Mouse (Mus musculus): ENCODE measurements around the gene Icmt.

Icmt gene

DNA sequence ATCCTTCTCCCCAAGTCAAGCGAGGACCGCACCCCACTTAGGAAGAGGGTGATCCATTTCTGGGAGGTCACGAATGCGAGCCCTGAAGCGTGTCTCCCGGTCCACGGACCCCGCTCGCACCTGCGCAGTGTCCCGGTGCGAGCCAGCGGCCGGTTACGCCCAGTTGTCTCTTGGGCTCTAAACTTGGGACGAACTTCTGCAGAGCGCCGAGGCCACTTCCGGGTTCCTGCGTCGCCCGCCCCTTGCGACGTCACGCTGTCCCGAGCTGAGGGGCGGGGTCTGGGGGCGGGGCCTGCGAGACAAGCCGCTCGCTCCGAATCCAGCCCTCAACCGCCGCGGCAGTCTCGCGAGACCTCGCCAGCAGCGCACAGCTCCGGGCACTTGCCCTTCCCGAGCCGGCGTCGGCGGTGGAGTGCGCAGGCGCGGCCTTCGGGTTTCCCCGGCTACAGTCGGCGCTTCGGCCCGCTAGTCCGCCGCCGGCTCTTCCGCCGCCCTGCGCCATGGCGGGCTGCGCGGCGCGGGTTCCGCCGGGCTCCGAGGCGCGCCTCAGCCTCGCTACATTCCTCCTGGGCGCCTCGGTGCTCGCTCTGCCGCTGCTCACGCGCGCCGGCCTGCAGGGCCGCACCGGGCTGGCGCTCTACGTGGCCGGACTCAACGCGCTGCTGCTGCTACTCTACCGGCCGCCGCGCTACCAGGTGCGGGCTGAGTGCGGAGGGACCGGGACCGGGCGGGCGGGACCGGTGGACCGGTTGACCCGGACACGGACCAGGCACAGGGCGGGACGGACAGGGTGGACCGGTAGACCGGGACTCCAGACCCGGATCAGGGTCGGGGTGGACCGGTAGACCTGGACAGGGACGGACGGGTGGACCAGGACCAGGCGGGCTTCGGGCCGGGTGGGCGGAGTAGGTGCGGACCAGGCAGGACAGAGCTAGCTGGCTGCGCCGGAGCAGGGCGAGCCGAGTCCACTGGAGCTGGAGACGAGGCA is at the start of gene Icmt:
Gene Icmt (plus strand): TSS at position 354 of the 988 bp plus-strand sequence.
- peak; percentile 99 for DNase-seq (ENCODE audit: low read depth)

DNA sequence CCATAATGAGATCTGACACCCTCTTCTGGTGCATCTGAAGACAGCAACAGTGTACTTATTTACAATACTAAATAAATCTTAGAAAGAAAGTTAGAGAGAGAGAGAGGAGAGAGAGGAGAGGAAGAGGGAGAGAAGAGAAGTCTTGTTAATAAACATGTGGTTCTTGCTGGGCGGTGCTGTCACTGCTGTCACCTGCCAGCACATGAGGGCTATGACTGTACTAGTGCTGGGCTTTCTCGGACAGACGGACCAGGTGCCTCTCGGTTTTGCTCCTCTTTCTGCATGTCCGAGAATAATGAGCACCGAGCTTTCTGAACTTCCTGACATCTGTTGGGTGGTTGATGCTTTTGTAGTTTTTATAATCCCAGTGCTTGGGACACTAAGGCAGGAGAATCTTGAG is 46.4 kb upstream of the Icmt start:
- DNase-seq (ENCODE audit: low read depth), result no peak

DNA sequence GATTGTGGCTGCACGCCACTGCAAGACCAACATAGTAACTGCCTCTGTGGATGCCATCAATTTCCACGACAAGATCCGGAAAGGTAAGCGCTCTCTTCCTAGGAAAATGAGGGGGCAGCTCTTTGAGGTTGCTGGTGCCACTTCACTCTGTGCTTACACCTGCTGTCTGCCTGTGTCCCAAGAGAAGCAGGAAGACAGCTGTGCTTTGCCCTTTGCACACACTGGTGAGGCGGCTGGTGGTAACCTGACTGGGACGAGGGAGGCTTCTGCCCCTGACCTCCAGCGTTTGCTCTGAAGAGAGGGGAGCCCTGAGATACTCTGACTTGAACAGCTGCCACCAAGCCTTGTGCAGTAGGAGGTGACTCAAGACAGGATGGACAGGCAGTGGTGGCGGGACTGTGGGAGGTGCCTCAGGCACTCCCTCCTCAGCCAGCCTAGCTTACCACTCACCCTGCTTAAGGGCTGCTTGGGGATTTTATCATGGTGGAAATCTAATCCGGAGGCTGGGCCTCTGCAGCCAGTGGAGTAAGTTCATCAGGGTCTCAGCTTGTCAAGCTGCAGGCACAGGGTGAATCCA is 43.8 kb upstream of the Icmt start:
- DNase-seq (ENCODE audit: low read depth), result no peak

DNA sequence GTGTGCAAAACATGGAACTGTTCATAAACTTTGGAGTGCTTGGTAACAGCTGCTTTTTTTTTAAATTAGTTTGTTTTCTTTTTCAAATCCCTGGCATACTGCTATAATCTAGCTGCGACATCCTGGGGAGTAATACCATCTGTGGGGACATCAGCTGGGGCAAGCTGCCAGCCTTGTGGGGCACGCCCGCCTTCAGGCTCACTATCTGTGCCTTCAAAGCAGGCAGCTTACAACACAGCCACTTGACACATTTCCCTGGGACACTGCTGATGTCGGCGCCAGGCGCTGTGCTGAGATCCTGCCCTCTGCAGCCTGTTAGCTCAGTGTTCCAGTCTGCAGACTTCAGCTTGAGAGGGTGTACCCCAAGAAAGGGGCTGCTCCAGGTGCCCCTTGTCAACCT is 40.0 kb upstream of the Icmt start:
- no peak for DNase-seq (ENCODE audit: low read depth)

DNA sequence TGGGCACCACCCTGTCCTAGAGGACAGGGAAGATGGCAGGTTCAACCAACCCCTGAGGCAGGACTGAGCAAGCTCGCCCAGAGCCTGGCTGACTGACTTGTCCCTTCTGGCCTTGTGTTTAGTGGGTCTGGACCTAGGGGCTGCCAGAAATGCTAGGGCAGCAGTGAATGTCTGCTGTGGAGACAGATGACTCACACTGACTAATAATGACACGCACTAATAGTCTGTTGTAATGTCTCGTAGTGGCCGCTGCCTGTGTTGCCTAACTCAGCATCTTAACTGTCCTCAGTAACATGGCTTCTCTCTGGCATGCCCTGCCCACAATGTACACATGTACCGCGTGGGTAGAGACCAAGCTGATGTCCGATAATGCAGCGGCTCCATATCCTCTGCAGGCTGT is 36.6 kb upstream of the Icmt start:
- DNase-seq (ENCODE audit: low read depth), result no peak

DNA sequence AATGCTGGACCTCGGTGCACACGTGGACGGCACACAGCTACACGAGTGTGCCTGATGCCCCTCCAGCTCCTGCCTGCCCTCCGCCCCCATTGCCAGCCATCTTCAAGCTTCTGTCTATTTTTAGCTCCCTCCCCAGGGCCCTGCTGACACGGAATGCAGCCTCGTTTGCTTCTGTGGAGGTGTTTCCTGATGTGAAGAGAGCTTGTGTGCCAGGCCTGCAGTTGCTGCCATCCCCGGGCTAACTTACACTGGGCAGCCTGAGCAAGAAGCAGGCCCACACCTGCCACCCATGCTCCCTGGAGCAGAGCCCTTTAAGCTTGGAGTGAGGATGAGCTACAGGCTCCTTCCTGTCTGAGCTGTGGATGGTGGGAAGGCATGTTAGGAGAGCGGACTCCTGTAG is 34.8 kb upstream of the Icmt start:
- DNase-seq (ENCODE audit: low read depth), result no peak

DNA sequence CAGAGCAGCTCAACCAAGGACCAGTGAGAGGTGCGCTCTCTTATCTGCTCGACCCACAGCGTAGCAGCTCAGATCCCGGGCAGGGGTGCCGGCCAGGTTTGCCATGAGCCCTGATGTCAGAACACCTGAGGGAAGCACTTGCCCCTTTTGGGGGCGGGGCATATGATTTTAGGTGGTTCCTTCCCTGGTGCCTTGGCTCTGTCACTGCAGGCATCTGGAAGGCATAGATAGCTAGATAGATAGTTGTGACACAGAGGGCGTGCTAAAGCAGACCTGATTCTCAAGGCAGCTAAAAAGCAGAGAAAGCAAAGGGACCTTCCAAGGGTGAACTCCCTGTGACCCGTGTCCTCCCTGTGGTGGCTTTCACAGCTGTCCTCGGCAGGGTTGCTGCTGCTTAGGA is 33.9 kb upstream of the Icmt start:
- DNase-seq (ENCODE audit: low read depth), result no peak

DNA sequence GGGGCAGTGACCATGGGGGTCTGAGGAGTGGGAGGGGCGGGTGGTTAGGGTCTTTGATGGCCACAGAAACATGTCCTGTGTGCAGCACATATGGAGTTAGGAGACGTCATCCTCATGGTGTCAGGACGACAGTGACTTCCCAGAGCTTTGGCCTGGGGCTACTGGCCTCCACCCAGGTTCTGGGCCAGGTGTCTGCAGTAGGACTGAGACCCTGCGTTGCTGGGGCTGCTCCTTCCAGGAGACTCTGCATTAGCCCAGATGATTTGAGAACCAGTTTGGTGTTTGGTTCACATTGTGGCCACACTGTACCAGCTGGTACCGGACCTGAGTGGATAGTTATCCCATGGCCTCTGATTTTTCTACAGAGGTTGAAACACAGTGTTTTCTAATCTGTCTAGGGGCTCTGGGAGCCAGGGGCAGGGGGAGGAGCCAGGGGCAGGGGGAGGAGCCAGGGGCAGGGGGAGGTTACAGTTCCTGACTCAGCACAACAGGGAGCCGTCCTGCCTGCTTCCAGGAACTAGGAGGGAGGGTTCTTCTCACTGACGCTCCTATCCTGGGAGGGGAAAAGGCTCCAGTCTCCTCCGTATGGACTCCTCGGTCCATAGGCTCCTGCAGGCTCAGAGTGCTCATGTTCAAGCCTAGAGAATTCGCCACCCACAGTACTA is 33.4 kb upstream of the Icmt start:
- no peak for DNase-seq (ENCODE audit: low read depth)

DNA sequence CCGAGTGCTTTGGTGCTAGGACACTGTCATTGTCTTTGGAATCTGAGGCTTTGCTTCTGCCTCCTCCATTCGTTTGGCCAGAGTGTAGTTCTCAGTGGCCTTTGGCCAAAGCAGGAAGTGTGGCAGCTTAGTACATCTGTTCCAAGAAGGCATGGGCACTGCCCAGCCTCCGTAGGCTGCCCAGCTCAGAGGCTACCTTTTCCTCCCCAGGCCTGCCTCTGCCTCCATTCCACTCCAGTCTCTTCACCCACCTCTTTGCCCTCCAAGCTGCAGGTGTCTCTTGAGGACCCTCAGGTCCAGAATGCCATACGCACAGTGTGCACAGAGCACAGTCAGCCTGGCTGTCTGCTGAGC is 32.9 kb upstream of the Icmt start:
- no peak for DNase-seq (ENCODE audit: low read depth)

DNA sequence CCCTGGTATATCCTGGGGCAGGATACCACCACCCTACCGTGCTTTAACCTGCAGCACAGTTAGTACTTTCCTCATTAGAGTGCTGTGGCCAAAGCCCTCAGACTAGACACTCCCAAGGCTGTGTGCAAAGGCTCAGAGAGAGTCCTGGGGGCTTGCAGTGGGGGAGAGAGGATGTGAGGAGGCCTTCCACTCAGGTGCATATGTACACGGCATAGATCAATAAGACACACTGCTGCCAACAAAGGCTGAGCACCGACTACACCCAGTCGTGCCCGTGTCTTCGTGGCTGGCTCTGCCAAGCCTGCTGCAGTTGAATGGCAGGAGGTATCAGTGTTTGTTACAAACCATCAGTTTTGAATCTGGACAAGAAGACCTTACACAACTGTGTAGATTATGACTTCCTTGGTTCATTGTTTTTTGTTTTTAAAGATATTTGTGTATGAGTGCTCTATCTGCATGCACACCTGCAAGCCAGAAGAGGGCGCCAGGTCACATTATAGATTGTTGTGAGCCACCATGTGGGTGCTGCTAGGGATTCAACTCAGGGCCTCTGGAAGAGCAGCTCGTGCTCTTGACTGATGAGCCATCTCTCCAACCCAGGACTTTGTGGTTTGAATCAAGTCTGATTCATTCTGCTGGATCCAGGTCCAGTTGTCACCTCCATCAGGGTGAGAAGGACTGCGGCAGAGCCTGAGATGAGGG is 32.0 kb upstream of the Icmt start:
- DNase-seq (ENCODE audit: low read depth), result peak; percentile 38

DNA sequence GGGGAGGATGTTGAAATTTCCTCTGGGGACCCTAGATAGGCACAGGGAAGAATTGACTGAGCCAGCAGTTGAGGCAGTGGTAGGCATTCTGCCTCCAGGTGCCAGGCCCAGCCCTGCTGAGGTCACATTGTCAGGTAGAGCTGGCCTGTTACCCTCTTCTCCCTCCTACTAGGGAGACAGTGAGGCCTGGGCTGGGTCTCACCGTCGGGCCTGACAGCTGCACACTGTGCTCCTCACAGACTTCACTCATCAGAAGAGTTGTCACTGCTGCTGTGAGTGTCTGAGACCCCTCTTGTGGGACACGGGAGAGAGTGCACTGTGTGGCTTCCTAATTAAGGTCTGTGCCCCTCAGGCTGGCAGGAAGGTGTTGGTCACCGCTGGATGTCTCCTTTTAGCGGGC is 31.2 kb upstream of the Icmt start:
- no peak for DNase-seq (ENCODE audit: low read depth)

DNA sequence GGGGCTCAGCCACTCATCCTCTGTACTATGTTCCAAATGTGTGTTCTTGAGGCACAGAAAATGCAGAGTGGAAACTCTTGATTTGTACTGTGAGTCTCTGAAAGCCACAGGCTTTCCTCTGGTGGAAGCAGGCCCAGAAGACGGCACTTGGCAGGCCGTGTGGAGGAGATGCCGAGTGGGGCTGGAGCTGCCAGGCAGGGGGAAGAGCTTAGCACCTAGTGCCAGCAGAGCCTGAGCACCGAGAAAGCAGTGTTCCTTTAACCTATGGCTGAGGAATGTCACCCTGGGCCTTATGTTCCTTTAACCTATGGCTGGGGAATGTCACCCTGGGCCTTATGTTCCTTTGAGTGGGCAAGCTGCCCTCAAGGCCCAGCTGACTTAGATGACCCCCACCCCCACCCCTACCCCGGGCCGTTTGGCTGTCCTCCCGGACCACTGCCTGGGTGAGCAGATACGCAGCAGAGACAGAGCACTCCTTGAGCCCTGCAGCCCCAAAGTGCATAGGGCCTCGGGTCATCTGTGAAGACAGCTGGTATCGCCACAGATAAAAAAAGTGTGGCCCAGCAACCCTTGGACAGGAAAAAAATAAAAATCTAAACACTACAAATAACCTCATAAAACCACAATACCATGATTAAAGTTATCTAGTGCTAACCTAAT is 30.7 kb upstream of the Icmt start:
- DNase-seq (ENCODE audit: low read depth), result no peak

DNA sequence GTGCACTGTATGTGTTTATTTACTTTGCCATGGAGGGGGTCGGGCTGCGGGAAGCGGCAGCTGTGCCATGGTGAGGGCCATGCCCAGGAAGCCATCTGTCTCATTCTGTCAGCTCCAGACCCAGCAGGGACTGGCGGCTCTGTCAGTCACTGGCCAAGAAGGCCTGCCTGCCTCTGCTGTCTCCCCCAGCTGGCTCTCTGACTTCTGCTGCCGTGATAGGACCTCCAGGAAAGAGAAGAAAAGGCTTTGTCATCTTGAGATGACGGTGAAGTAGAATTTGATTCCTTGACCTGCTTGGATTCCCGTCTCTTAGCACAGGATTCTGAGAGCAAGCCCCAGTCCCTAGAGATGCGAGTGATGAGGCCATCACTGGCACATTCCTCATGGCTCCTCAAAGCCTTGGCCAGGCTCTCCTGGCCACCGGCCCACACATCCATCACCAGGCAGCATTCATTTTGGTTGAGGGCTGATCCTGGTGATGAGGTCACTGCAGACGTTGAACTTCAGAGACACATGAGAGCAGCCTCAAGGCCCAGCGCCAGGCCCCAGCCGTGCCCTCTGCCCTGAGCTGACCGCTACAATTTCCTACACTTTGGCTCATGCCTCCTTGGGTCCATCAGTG is 29.2 kb upstream of the Icmt start:
- no peak for DNase-seq (ENCODE audit: low read depth)

DNA sequence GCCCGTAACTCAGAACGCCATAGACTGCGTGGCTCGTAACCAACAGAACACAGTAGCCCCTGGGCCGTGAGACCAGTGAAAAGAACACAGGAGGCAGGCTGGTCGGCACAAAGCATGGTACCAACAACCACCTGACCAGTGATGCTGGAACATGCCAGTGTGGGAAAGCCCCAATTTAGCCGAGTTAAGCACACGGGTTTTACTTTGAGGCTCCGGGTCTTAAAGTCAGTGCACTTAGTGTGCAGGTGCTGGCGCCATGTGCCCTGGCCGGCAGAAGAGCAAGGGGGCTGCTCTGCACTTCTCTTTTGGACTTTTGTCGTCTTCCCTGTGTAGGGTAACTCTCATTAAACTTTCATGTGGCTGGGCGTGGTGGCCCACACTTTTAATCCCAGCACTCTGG is 27.1 kb upstream of the Icmt start:
- no peak for DNase-seq (ENCODE audit: low read depth)

DNA sequence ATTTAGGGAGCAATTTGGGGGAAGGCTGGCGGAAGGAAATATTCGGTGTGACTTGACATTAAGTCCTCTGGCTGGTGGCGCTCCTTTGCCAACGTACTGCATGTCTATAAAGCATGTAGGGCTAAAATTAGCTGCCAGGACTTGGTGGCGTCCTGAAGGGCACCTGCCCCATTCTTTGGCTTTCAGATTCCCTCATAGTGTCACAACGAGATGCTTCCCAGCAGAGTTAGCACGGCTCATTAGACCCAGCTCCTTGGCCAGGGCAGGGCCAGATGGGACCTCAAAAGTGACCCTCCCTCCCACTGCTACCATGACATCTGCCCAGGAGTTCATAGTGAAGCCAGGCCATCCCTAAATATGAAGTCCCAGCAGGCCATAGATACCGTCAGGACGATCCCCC is 26.4 kb upstream of the Icmt start:
- DNase-seq (ENCODE audit: low read depth), result no peak

DNA sequence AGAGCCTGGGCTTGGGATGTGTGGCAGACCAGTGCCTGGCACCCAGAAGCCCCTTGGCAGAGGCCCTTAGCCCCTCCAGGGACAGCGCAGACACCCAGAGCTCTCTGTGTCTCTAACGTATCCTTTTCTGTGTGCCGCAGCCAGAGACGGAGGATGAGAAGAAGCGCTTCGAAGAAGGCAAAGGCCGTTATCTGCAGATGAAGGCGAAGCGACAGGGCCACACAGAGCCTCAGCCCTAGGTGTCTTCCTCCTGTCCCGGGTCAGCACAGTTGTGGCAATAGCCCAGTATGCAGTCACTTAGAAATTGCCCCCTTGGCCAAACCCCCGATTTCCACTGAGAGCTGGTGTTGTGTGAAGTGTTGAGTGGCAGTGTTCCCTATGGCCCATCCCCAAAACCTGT is 25.7 kb upstream of the Icmt start:
- no peak for DNase-seq (ENCODE audit: low read depth)

DNA sequence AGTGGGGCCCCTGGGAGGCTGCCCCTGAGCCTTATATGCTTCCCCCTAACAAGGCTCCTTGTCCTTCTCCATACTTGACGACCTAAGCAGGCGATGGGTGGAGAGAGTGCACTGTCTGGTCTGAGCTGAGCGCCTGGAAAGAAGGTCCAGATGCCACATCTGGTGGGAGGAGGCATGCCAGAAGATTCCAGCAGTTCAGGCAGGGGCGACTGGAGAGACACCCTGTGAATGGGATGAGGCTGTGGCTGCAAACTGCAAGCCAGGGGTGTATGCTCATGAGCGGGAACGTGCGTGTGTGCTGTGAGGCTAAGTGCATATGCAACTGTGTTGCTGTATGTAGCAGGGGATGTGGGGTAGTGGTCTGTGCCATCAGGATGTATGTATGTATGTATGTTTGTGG is 25.0 kb upstream of the Icmt start:
- no peak for DNase-seq (ENCODE audit: low read depth)

DNA sequence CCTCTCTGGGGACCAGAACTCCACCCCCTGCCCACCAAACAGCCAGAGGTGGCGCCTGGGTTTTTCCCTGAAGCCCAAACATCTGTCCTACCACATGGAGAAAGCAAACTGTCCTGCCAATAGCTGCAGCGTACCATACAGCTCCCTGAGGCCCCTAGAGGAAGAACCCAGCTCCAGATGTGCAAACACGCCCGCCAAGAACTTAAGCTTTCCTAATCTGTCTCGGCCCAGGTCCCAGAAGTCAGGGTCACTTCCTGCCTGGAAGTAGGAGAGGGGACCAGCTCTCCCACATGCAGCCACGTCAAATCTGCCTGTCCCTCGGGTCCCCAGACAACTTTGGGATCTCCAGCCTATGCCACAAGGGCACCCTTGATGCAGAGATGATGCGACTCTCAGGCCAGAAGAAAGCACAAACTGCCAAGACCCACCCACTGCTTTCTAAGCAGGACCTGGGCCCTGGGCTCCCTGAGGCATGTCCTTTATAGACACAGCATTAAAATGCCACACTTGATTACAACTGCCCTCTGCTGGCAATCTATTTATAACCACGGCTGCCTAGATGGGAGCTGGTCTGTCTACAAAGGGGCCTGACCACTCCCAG is 24.5 kb upstream of the Icmt start:
- DNase-seq (ENCODE audit: low read depth), result no peak

DNA sequence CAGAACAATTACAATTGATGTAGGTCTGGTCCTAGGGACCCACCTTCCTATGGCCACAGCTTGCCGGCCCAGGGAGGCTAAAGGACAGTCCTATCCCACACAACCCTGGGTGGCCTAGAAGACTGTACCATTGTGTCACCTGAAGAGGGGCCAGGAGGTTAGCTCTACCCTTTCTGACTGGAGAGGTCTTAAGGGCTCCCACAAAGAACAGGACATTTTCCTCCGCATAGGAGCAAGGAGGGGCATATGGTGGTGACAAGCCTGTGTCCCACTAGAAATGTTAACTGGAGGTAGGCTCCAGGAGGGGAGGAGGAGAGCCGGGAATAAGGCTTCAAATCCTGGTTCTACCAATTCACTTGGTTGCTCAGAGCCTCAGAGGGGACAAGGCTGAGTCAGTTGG is 23.8 kb upstream of the Icmt start:
- no peak for DNase-seq (ENCODE audit: low read depth)

DNA sequence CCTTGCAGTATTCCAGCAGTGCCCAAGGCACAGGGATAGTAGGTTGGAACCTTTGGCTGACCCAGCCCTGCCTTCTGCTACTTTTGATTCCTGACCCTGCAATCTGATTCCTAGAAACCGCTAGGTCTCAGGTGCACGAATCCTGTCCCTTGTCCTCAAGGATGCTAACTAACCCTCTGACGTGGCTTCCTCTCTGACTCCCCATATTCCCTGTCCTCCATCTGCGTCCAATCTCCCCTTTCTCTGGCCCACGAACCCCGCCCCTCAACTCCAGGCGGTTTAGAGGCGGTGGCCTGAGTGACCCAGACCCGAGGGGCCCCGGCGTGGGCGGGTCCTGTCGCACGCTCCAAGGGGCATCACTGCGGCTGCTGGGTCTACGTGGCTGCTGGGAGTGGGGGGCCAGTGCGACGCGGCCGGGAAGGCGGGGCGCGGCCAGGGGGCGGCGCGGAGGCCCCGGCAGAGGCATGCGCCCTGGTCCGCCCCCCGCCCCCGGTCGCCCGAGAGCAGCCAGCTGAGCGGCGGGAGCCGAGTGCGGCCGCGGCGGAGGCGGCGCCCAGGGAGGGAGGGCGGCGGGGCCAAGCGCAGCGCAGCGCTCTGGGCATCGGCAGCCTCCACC is 23.3 kb upstream of the Icmt start, which contains the start of gene Gpr153:
Gene Gpr153 (plus strand): TSS at position 612 of the 616 bp plus-strand sequence.
- no peak for DNase-seq (ENCODE audit: low read depth)

DNA sequence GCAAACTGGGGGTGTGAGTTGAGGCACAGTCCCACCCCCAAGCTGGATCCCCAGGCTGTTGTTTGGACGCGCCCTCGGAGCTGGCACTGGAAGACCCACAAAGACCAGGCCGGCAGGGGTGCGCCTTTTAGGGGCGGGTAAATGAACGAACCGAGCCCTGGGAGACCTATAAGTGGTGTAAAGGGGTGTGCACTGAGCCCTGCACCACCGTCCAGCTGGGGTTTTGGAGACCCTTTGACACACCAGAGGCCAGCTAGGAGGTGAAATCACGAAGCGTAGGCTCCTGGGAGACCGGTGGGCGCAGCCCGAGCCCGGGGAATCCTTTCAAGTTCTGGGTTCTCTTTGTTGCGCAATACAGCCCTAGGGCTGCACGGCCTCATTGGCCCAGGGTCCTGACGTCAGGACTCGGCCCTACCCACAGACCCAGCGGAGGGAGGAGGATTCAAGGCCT is 22.3 kb upstream of the Icmt start:
- DNase-seq (ENCODE audit: low read depth), result no peak

All from induced T-regulatory cell, adult 2 months (primary cell).